Comparison of ENCODE assay signal across 9 mouse cellular contexts in the genomic region with DNA sequence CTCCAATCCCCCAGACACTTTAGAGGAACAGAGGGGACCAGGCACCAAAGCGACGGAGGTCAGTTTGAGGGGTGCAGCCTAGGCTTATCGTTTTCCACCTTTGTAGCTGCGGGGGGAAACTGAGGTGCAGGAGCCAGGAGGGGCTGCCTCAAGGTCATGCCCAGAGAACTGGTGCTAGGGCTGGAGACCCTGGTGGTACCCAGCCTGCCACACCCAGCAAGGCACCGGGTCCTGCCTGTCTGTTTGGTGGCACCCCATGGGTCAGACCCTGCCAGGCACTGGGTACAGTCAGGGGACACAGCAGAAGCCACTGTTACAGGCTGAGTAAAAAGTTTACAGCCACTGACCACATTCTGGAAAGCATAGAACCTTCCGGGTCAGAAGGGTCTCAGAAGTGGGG. TPM values are rescaled to one million over a fixed set of nuclear protein-coding genes. Genes with fewer than 3 reads are reported as not detected.
DNase-seq lines count a peak whose midpoint lies in the region; ATAC-seq and TF ChIP-seq lines count a peak whose summit lies in the region.
"Had no signal": no experiment of that assay in that cellular context is flagged by ENCODE, and none has a peak within 500 bp of the region (broad histone marks: within the 10 kb centered on the region; RNA-seq: fewer than 3 reads in every experiment).

No protein-coding gene starts in this region.

- peaks cover 25% of the 10 kb centered on the region for H3K4me1 ChIP-seq in embryonic facial prominence, embryonic 15.5 days
- peaks cover 25% of the 10 kb centered on the region for H3K4me1 ChIP-seq in hindbrain, embryonic 16.5 days (ENCODE audit: control insufficient read depth, insufficient read depth, low read depth, low read length)

- no peak for TF ChIP-seq POLR2A in myocyte (IDR thresholded peaks at IDR 0.05; ENCODE audit: insufficient read length, low read depth)

- no peaks in the 10 kb centered on the region for H3K9me3 ChIP-seq in embryonic facial prominence, embryonic 15.5 days (replicated peaks)
- no peaks in the 10 kb centered on the region for H3K9me3 ChIP-seq in hindbrain, embryonic 16.5 days (ENCODE audit: control insufficient read depth, low read length)

- H3K36me3 ChIP-seq in embryonic facial prominence, embryonic 15.5 days = peaks cover 11% of the 10 kb centered on the region
- no peaks in the 10 kb centered on the region for H3K36me3 ChIP-seq in hindbrain, embryonic 16.5 days (ENCODE audit: control insufficient read depth, insufficient read depth, low read length)
- no peaks in the 10 kb centered on the region for H3K36me3 ChIP-seq in myocyte (ENCODE audit: control insufficient read depth, insufficient read depth)

- WGBS in embryonic facial prominence, embryonic 15.5 days = 40% methylated on average over 6 of the region's 6 CpGs
- WGBS in hindbrain, embryonic 16.5 days = 40% methylated on average over 6 of the region's 6 CpGs

- ATAC-seq in embryonic facial prominence, embryonic 15.5 days (ENCODE audit: insufficient number of reproducible peaks, low FRiP score, low TSS enrichment, low read depth) = no peak
- no peak for ATAC-seq in hindbrain, embryonic 16.5 days

- peak overlapping the region; percentile 78 for H3K9ac ChIP-seq in embryonic facial prominence, embryonic 15.5 days
- H3K9ac ChIP-seq in hindbrain, embryonic 16.5 days (ENCODE audit: low read depth, low read length) = peak overlapping the region; percentile 92

- H3K79me2 ChIP-seq in myocyte (ENCODE audit: control insufficient read depth, insufficient read depth) = no peaks in the 10 kb centered on the region

- no peak for DNase-seq in layer of hippocampus, adult 2 months (ENCODE audit: low spot score in 2 of 2)
- DNase-seq in layer of hippocampus, postnatal 36 days = no peak
- no peak for DNase-seq in adrenal gland, adult 8-10 months
- no peak for DNase-seq in lung, adult 18-20 months
- DNase-seq in urinary bladder, postnatal 10 days (ENCODE audit: low spot score) = no peak
- DNase-seq: thymus, postnatal 25 days had no signal

- H3K4me3 ChIP-seq in layer of hippocampus, adult 2 months = peak overlapping the region; percentile 78
- H3K4me3 ChIP-seq in embryonic facial prominence, embryonic 15.5 days (replicated peaks) = peak overlapping the region; percentile 75
- H3K4me3 ChIP-seq in hindbrain, embryonic 16.5 days (ENCODE audit: low read length) = peak overlapping the region; percentile 81
- H3K4me3 ChIP-seq in myocyte = peak overlapping the region; percentile 23

- H3ac ChIP-seq in myocyte (ENCODE audit: control insufficient read depth, insufficient read length) = no peak overlapping the region

- TF ChIP-seq CTCF in layer of hippocampus, adult 2 months (conservative IDR thresholded peaks at IDR 0.05) = no peak

- peak overlapping the region; percentile 93; the same call in 1 of the 2 replicates for H3K27ac ChIP-seq in layer of hippocampus, adult 2 months
- no peak overlapping the region for H3K27ac ChIP-seq in embryonic facial prominence, embryonic 15.5 days (replicated peaks)
- H3K27ac ChIP-seq in hindbrain, embryonic 16.5 days (ENCODE audit: low read depth, low read length) = no peak overlapping the region

- H3K4me2 ChIP-seq in embryonic facial prominence, embryonic 15.5 days (replicated peaks) = peak overlapping the region; percentile 55
- peak overlapping the region; percentile 77 for H3K4me2 ChIP-seq in hindbrain, embryonic 16.5 days (ENCODE audit: low read length)
- peak overlapping the region; percentile 88 for H3K4me2 ChIP-seq in myocyte (ENCODE audit: low read depth)

- no peaks in the 10 kb centered on the region for H3K27me3 ChIP-seq in embryonic facial prominence, embryonic 15.5 days
- no peaks in the 10 kb centered on the region for H3K27me3 ChIP-seq in hindbrain, embryonic 16.5 days (replicated peaks; ENCODE audit: control insufficient read depth, insufficient read depth, low read length)
- no peaks in the 10 kb centered on the region for H3K27me3 ChIP-seq in myocyte (ENCODE audit: control insufficient read depth, insufficient read depth, insufficient read length)

TF ChIP-seq in myocyte, 11 proteins besides CTCF, POLR2A, EP300 and RAD21:
- TF ChIP-seq TCF12 (IDR thresholded peaks at IDR 0.05; ENCODE audit: insufficient read depth, poor library complexity, severe bottlenecking) (no peak), MYOG (IDR thresholded peaks at IDR 0.05; ENCODE audit: control insufficient read depth in 1 of 3, insufficient read depth in 1 of 3, insufficient read length in 2 of 3, low read depth in 2 of 3) (no peak), SRF (IDR thresholded peaks at IDR 0.05; ENCODE audit: control insufficient read depth, insufficient read length, low read depth) (no peak), TCF3 (IDR thresholded peaks at IDR 0.05; ENCODE audit: insufficient read length, low read depth) (no peak), MAX (IDR thresholded peaks at IDR 0.05; ENCODE audit: low read depth) (no peak), POLR2AphosphoS2 (IDR thresholded peaks at IDR 0.05; ENCODE audit: insufficient read length, low read depth) (no peak), REST (IDR thresholded peaks at IDR 0.05; ENCODE audit: insufficient read depth, insufficient read length) (no peak), USF1 (IDR thresholded peaks at IDR 0.05; ENCODE audit: low read depth) (no peak), CEBPB (IDR thresholded peaks at IDR 0.05; ENCODE audit: insufficient read depth, poor library complexity, severe bottlenecking) (no peak), MYOD1 (IDR thresholded peaks at IDR 0.05; ENCODE audit: control insufficient read depth in 1 of 3, insufficient read length in 2 of 3, low read depth in 2 of 3) (no peak), E2F4 (IDR thresholded peaks at IDR 0.05; ENCODE audit: insufficient read depth) (no peak)

RNA-seq across cellular contexts. Expression of gene Efna2, which starts 1.0 kb away (rescaled TPM):
- 1 to 10 TPM; 7.1 to 9.7 TPM for total RNA-seq in layer of hippocampus, adult 2 months (2021)
- 1 to 10 TPM; 9.0 to 9.6 TPM for total RNA-seq in layer of hippocampus, postnatal 36 days (2021)
- 30.9 and 31.8 TPM in 2 replicates for polyA plus RNA-seq in embryonic facial prominence, embryonic 15.5 days (2015; fragmentation: Nextera tagmentation; extraction: Ambion mirVana)
- 21.5 and 22.7 TPM in 2 replicates for polyA plus RNA-seq in hindbrain, embryonic 16.5 days (2015; fragmentation: Nextera tagmentation; extraction: Ambion mirVana)
- 3.6 TPM for polyA plus RNA-seq in myocyte (2012; fragmentation: generic; extraction: Trizol)
- 1 to 10 TPM; 2.4 to 5.2 (median 3.3) TPM for total RNA-seq in adrenal gland, adult 8-10 months (2022)

RNA-seq across cellular contexts. Expression of gene 1600002K03Rik, which starts 7.5 kb away (rescaled TPM):
- 1 to 10 TPM; 7.0 to 7.4 TPM for total RNA-seq in layer of hippocampus, adult 2 months (2021)
- 1 to 10 TPM; 6.4 to 6.9 TPM for total RNA-seq in layer of hippocampus, postnatal 36 days (2021)
- 12.0 and 13.6 TPM in 2 replicates for polyA plus RNA-seq in embryonic facial prominence, embryonic 15.5 days (2015; fragmentation: Nextera tagmentation; extraction: Ambion mirVana)
- 9.4 and 10.1 TPM in 2 replicates for polyA plus RNA-seq in hindbrain, embryonic 16.5 days (2015; fragmentation: Nextera tagmentation; extraction: Ambion mirVana)
- 23.5 TPM for polyA plus RNA-seq in myocyte (2012; fragmentation: generic; extraction: Trizol)
- total RNA-seq in adrenal gland, adult 8-10 months (2022) = 10 to 100 TPM; 18.1 to 22.1 (median 21.7) TPM

RNA-seq across cellular contexts. Expression of gene Cirbp, which starts 14.5 kb away (rescaled TPM):
- total RNA-seq in layer of hippocampus, adult 2 months (2021) = 100 to 1,000 TPM in 1 of 2 experiments, 10 to 100 TPM in 1; 88.3 to 103 TPM
- total RNA-seq in layer of hippocampus, postnatal 36 days (2021) = 10 to 100 TPM; 58.5 to 63.4 TPM
- 102 and 116 TPM in 2 replicates for polyA plus RNA-seq in embryonic facial prominence, embryonic 15.5 days (2015; fragmentation: Nextera tagmentation; extraction: Ambion mirVana)
- 288 and 311 TPM in 2 replicates for polyA plus RNA-seq in hindbrain, embryonic 16.5 days (2015; fragmentation: Nextera tagmentation; extraction: Ambion mirVana)
- 54.2 TPM for polyA plus RNA-seq in myocyte (2012; fragmentation: generic; extraction: Trizol)
- total RNA-seq in adrenal gland, adult 8-10 months (2022) = 100 to 1,000 TPM in 3 of 4 experiments, 10 to 100 TPM in 1; 44.2 to 234 (median 162) TPM

RNA-seq across cellular contexts. Expression of gene Midn, which starts 32.2 kb away (rescaled TPM):
- 10 to 100 TPM; 53.1 to 54.5 TPM for total RNA-seq in layer of hippocampus, adult 2 months (2021)
- 10 to 100 TPM; 58.9 to 62.6 TPM for total RNA-seq in layer of hippocampus, postnatal 36 days (2021)
- polyA plus RNA-seq in embryonic facial prominence, embryonic 15.5 days (2015; fragmentation: Nextera tagmentation; extraction: Ambion mirVana) = 18.3 and 20.4 TPM in 2 replicates
- 16.0 and 16.1 TPM in 2 replicates for polyA plus RNA-seq in hindbrain, embryonic 16.5 days (2015; fragmentation: Nextera tagmentation; extraction: Ambion mirVana)
- polyA plus RNA-seq in myocyte (2012; fragmentation: generic; extraction: Trizol) = 131 TPM
- 100 to 1,000 TPM in 1 of 4 experiments, 10 to 100 TPM in 3; 56.4 to 145 (median 90.1) TPM for total RNA-seq in adrenal gland, adult 8-10 months (2022)

RNA-seq across cellular contexts. Expression of gene Cbarp, which starts 39.7 kb away (rescaled TPM):
- 100 to 1,000 TPM; 331 to 341 TPM for total RNA-seq in layer of hippocampus, adult 2 months (2021)
- 100 to 1,000 TPM; 336 to 379 TPM for total RNA-seq in layer of hippocampus, postnatal 36 days (2021)
- 9.3 and 10.9 TPM in 2 replicates for polyA plus RNA-seq in embryonic facial prominence, embryonic 15.5 days (2015; fragmentation: Nextera tagmentation; extraction: Ambion mirVana)
- 98.8 and 130 TPM in 2 replicates for polyA plus RNA-seq in hindbrain, embryonic 16.5 days (2015; fragmentation: Nextera tagmentation; extraction: Ambion mirVana)
- polyA plus RNA-seq in myocyte (2012; fragmentation: generic; extraction: Trizol) = 10.0 TPM
- 10 to 100 TPM; 58.4 to 92.4 (median 81.9) TPM for total RNA-seq in adrenal gland, adult 8-10 months (2022)

Comparison
In these comparisons a context has a peak if more than half of its experiments do, and no peak if none do; other contexts are left out.
1. H3K4me3 ChIP-seq: peak in every context shown above with its lines; median percentile 81 in hindbrain, embryonic 16.5 days; 78 in layer of hippocampus, adult 2 months; 75 in embryonic facial prominence, embryonic 15.5 days; 23 in myocyte.